Mouse (Mus musculus) lung, embryonic 16.5 days (tissue): Measurements from ENCODE around the gene Cacnb2. TPM values are rescaled to one million over a fixed set of nuclear protein-coding genes. Genes with fewer than 3 reads are reported as not detected.

Experiments used
- ATAC-seq: fragments of 200-750 bp; cut with Nextera tagmentation; 2 replicates; pipeline ENCODE4 v1.8.0; 2017; ENCODE audit warnings: low read depth, mild to moderate bottlenecking, moderate library complexity
- H3K27ac ChIP-seq: fragments of 300-500 bp; sonication (generic); 2 replicates; pipeline ENCODE4 v1.5.1; 2014; ENCODE audit warnings: mild to moderate bottlenecking, control low read depth, low read length
- H3K27me3 ChIP-seq: fragments of 300-500 bp; sonication (generic); 2 replicates; pipeline ENCODE4 v1.6.1; 2014; ENCODE audit warnings: low read depth, low read length, mixed read lengths; ENCODE audit not compliant: control insufficient read depth, insufficient read depth
- H3K36me3 ChIP-seq: fragments of 300-500 bp; sonication (generic); 2 replicates; pipeline ENCODE4 v1.6.1; 2014; ENCODE audit warnings: low read length; ENCODE audit not compliant: control insufficient read depth, insufficient read depth
- H3K4me1 ChIP-seq: fragments of 300-500 bp; sonication (generic); replicated peaks from 2 replicates; pipeline ENCODE4 v1.6.1; 2014; ENCODE audit warnings: low read length, mixed read lengths; ENCODE audit not compliant: control insufficient read depth, insufficient read depth
- H3K4me2 ChIP-seq: fragments of 300-500 bp; sonication (generic); 2 replicates; pipeline ENCODE4 v1.6.1; 2014; ENCODE audit warnings: low read depth, low read length, control low read depth
- H3K4me3 ChIP-seq: fragments of 300-500 bp; sonication (generic); 2 replicates; pipeline ENCODE4 v1.5.1; 2014; ENCODE audit warnings: mild to moderate bottlenecking, low read length, control low read depth
- H3K9ac ChIP-seq: fragments of 300-500 bp; sonication (generic); 2 replicates; pipeline ENCODE4 v1.6.1; 2014; ENCODE audit warnings: low read length, control low read depth
- H3K9me3 ChIP-seq: fragments of 300-500 bp; sonication (generic); 2 replicates; pipeline ENCODE4 v1.6.1; 2016; ENCODE audit warnings: low read length; ENCODE audit not compliant: control insufficient read depth
- WGBS: fragments of 180-500 bp; shearing (Covaris S2); extraction: QIAGEN DNeasy Blood & Tissue Kit; methylation state at CpG from one replicate; pipeline ENCODE4 v1.1.7; 2014; 5-methylcytosine and 5-hydroxymethylcytosine counted together
- polyA plus RNA-seq: library from polyadenylated mRNA; unstranded; fragments of >200 nt; fragmentation: Nextera tagmentation; extraction: Ambion mirVana; gene quantifications from 2 replicates; pipeline ENCODE4 v1.2.1, GENCODE M21; 2015

Gene Cacnb2
- polyA plus RNA-seq, 1 experiment from 2014 or later, result 8.0 TPM

- Histone ChIP-seq H3K4me1 (peaks cover 3% of the 10 kb centered on the region; the same call in 1 of the 2 replicates), H3K4me3 (no peak overlapping the region), H3K27ac (no peak overlapping the region), H3K9me3 (no peaks in the 10 kb centered on the region), H3K36me3 (no peaks in the 10 kb centered on the region), H3K9ac (no peak overlapping the region), H3K27me3 (no peaks in the 10 kb centered on the region), H3K4me2 (no peak overlapping the region)
- WGBS, result 80% methylated on average over 4 of the region's 4 CpGs
- no peak for ATAC-seq
Observed at GRCm38 (mm10) chr2:14825146-14825545, 222.3 kb downstream of the Cacnb2 start.

GRCm38 (mm10) chr2:14829451-14829850 lies 226.6 kb downstream of the Cacnb2 start:
- Histone ChIP-seq H3K4me3 (no peak overlapping the region), H3K27ac (no peak overlapping the region), H3K4me2 (no peak overlapping the region), H3K9me3 (no peaks in the 10 kb centered on the region), H3K4me1 (no peaks in the 10 kb centered on the region), H3K27me3 (no peaks in the 10 kb centered on the region), H3K9ac (no peak overlapping the region), H3K36me3 (no peaks in the 10 kb centered on the region)
- 57% methylated on average over 3 of the region's 3 CpGs for WGBS
- no peak for ATAC-seq

- Histone ChIP-seq H3K27ac (no peak overlapping the region), H3K9me3 (no peaks in the 10 kb centered on the region), H3K4me3 (no peak overlapping the region), H3K4me1 (no peaks in the 10 kb centered on the region), H3K36me3 (no peaks in the 10 kb centered on the region), H3K9ac (no peak overlapping the region), H3K27me3 (no peaks in the 10 kb centered on the region), H3K4me2 (no peak overlapping the region)
- 72% methylated on average over 2 of the region's 2 CpGs for WGBS
- no peak for ATAC-seq
Observed at GRCm38 (mm10) chr2:14831308-14831707, 228.4 kb downstream of the Cacnb2 start.

- H3K27me3 ChIP-seq, result no peaks in the 10 kb centered on the region
- no peaks in the 10 kb centered on the region for H3K36me3 ChIP-seq
- no peak overlapping the region for H3K4me2 ChIP-seq
- ATAC-seq, result no peak
- no peak overlapping the region for H3K27ac ChIP-seq
- WGBS, result 73% methylated on average over 5 of the region's 5 CpGs
- H3K9ac ChIP-seq, result no peak overlapping the region
- no peak overlapping the region for H3K4me3 ChIP-seq
- no peaks in the 10 kb centered on the region for H3K9me3 ChIP-seq
- no peaks in the 10 kb centered on the region for H3K4me1 ChIP-seq
Observed at GRCm38 (mm10) chr2:14834700-14835317, 231.9 kb downstream of the Cacnb2 start.

GRCm38 (mm10) chr2:14841272-14841671 lies 238.4 kb downstream of the Cacnb2 start:
- no peak for ATAC-seq
- no peaks in the 10 kb centered on the region for H3K9me3 ChIP-seq
- H3K27me3 ChIP-seq, result no peaks in the 10 kb centered on the region
- no peak overlapping the region for H3K9ac ChIP-seq
- no peaks in the 10 kb centered on the region for H3K4me1 ChIP-seq
- no peak overlapping the region for H3K4me2 ChIP-seq
- H3K27ac ChIP-seq, result no peak overlapping the region
- 29% methylated on average over 1 of the region's 1 CpGs for WGBS
- H3K4me3 ChIP-seq, result no peak overlapping the region
- no peaks in the 10 kb centered on the region for H3K36me3 ChIP-seq

- no peak for ATAC-seq
- no peaks in the 10 kb centered on the region for H3K9me3 ChIP-seq
- no peak overlapping the region for H3K9ac ChIP-seq
- no peaks in the 10 kb centered on the region for H3K27me3 ChIP-seq
- H3K27ac ChIP-seq, result no peak overlapping the region
- no peak overlapping the region for H3K4me3 ChIP-seq
- no peaks in the 10 kb centered on the region for H3K4me1 ChIP-seq
- WGBS, result 79% methylated on average over 1 of the region's 1 CpGs
- H3K4me2 ChIP-seq, result no peak overlapping the region
- H3K36me3 ChIP-seq, result no peaks in the 10 kb centered on the region
Observed at GRCm38 (mm10) chr2:14846727-14847126, 243.8 kb downstream of the Cacnb2 start.

GRCm38 (mm10) chr2:14847188-14847587 lies 244.3 kb downstream of the Cacnb2 start:
- ATAC-seq, result no peak
- no peak overlapping the region for H3K9ac ChIP-seq
- H3K27me3 ChIP-seq, result no peaks in the 10 kb centered on the region
- no peaks in the 10 kb centered on the region for H3K9me3 ChIP-seq
- 79% methylated on average over 1 of the region's 1 CpGs for WGBS
- no peak overlapping the region for H3K4me3 ChIP-seq
- no peak overlapping the region for H3K4me2 ChIP-seq
- no peaks in the 10 kb centered on the region for H3K36me3 ChIP-seq
- no peak overlapping the region for H3K27ac ChIP-seq
- H3K4me1 ChIP-seq, result no peaks in the 10 kb centered on the region

GRCm38 (mm10) chr2:14850831-14851230 lies 247.9 kb downstream of the Cacnb2 start:
- H3K4me2 ChIP-seq, result no peak overlapping the region
- no peaks in the 10 kb centered on the region for H3K4me1 ChIP-seq
- no peaks in the 10 kb centered on the region for H3K36me3 ChIP-seq
- no peaks in the 10 kb centered on the region for H3K27me3 ChIP-seq
- H3K27ac ChIP-seq, result no peak overlapping the region
- no peak overlapping the region for H3K4me3 ChIP-seq
- 88% methylated on average over 1 of the region's 1 CpGs for WGBS
- H3K9me3 ChIP-seq, result no peaks in the 10 kb centered on the region
- H3K9ac ChIP-seq, result no peak overlapping the region
- no peak for ATAC-seq

- H3K27me3 ChIP-seq, result no peaks in the 10 kb centered on the region
- ATAC-seq, result no peak
- no peak overlapping the region for H3K4me2 ChIP-seq
- no peaks in the 10 kb centered on the region for H3K36me3 ChIP-seq
- WGBS, result 80% methylated on average over 1 of the region's 1 CpGs
- H3K27ac ChIP-seq, result no peak overlapping the region
- H3K9me3 ChIP-seq, result no peaks in the 10 kb centered on the region
- no peak overlapping the region for H3K9ac ChIP-seq
- no peak overlapping the region for H3K4me3 ChIP-seq
- H3K4me1 ChIP-seq, result no peaks in the 10 kb centered on the region
Observed at GRCm38 (mm10) chr2:14851383-14851782, 248.5 kb downstream of the Cacnb2 start.

- Histone ChIP-seq H3K27ac (no peak overlapping the region), H3K9ac (no peak overlapping the region), H3K4me1 (no peaks in the 10 kb centered on the region), H3K36me3 (no peaks in the 10 kb centered on the region), H3K4me2 (no peak overlapping the region), H3K27me3 (no peaks in the 10 kb centered on the region), H3K9me3 (no peaks in the 10 kb centered on the region), H3K4me3 (no peak overlapping the region)
- ATAC-seq, result no peak
- WGBS, result 82% methylated on average over 2 of the region's 2 CpGs
Observed at GRCm38 (mm10) chr2:14854054-14854453, 251.2 kb downstream of the Cacnb2 start.
